Mouse (Mus musculus): Measurements from ENCODE around the gene Nrros. TPM values are rescaled to one million over a fixed set of nuclear protein-coding genes. Genes with fewer than 3 reads are reported as not detected.

Nrros gene
- polyA plus RNA-seq, 1 experiment from 2014 or later, result 10.1 TPM

DNA sequence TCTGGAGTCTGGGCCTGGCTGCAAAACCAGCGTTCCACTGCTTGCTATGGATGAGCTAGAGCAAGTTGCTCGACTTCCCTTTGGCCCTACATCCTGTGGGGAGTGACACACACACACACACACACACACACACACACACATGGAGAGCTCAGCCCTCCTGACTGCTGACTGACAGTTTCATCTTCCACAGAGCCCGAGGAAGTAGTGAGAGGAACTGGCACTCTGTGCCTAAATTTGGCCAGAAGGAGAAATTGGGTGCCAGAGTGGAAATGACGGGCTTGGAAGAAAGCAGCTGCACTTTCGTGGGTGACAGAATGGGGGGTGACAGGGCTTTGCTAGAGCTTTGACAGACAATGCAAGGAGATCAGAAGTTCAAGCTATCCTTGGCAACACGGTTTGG, 23.7 kb upstream of the Nrros start:
- no peak for DNase-seq (ENCODE audit: low spot score)
- no peak overlapping the region for H3K27ac ChIP-seq (replicated peaks; ENCODE audit: low read depth, low read length)
- 68% methylated on average over 6 of the region's 6 CpGs for WGBS
- H3K36me3 ChIP-seq (ENCODE audit: control insufficient read depth, insufficient read depth, low read length), result no peaks in the 10 kb centered on the region
- H3K4me2 ChIP-seq (ENCODE audit: low read depth, severe bottlenecking), result no peak overlapping the region
- no peak for ATAC-seq (ENCODE audit: insufficient number of reproducible peaks, low FRiP score, low TSS enrichment, low read depth)
- no peak overlapping the region for H3K4me3 ChIP-seq (ENCODE audit: low read depth, low read length)
- no peaks in the 10 kb centered on the region for H3K4me1 ChIP-seq (ENCODE audit: control insufficient read depth, insufficient read depth, low read length)
- H3K9me3 ChIP-seq (ENCODE audit: control insufficient read depth, low read length), result no peaks in the 10 kb centered on the region
- H3K9ac ChIP-seq (ENCODE audit: low read length), result no peak overlapping the region
- no peaks in the 10 kb centered on the region for H3K27me3 ChIP-seq (ENCODE audit: control insufficient read depth, insufficient read depth, low read length)

DNA sequence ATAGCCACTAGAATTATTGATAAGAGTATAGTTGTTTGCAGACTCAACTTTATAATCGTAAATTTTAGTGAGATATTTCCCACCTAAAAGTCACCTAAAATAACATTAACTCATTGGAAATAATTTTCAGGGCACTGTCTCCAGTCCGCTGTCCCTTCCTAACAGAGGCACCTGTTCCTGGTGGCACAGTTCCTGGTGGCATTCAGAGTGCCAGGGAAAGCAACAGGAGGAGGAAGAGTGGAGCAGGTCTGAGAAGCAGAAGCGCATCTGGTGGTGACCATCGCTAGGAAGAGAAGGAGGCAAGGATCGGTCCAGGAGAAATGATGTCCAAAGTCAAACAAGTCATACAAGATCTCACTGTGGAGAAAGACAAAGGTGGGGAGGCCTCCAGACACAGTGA, 20.7 kb upstream of the Nrros start:
- Histone ChIP-seq H3K4me1 (ENCODE audit: control insufficient read depth, insufficient read depth, low read length) (no peaks in the 10 kb centered on the region), H3K27me3 (ENCODE audit: control insufficient read depth, insufficient read depth, low read length) (no peaks in the 10 kb centered on the region), H3K9me3 (ENCODE audit: control insufficient read depth, low read length) (no peaks in the 10 kb centered on the region), H3K9ac (ENCODE audit: low read length) (no peak overlapping the region), H3K27ac (replicated peaks; ENCODE audit: low read depth, low read length) (no peak overlapping the region), H3K4me2 (ENCODE audit: low read depth, severe bottlenecking) (no peak overlapping the region), H3K4me3 (ENCODE audit: low read depth, low read length) (no peak overlapping the region), H3K36me3 (ENCODE audit: control insufficient read depth, insufficient read depth, low read length) (no peaks in the 10 kb centered on the region)
- DNase-seq (ENCODE audit: low spot score) (no peak), ATAC-seq (ENCODE audit: insufficient number of reproducible peaks, low FRiP score, low TSS enrichment, low read depth) (no peak)
- 91% methylated on average over 5 of the region's 5 CpGs for WGBS

- DNase-seq (ENCODE audit: low spot score), result no peak
- no peaks in the 10 kb centered on the region for H3K27me3 ChIP-seq (ENCODE audit: control insufficient read depth, insufficient read depth, low read length)
- H3K4me1 ChIP-seq (ENCODE audit: control insufficient read depth, insufficient read depth, low read length), result peaks cover 4% of the 10 kb centered on the region; the same call in 1 of the 2 replicates
- WGBS, result 86% methylated on average over 6 of the region's 6 CpGs
- no peak within 1 kb of the TSS for H3K4me3 ChIP-seq (ENCODE audit: low read depth, low read length)
- H3K36me3 ChIP-seq (ENCODE audit: control insufficient read depth, insufficient read depth, low read length), result no peaks in the 10 kb centered on the region
- H3K4me2 ChIP-seq (ENCODE audit: low read depth, severe bottlenecking), result no peak within 1 kb of the TSS
- no peak for ATAC-seq (ENCODE audit: insufficient number of reproducible peaks, low FRiP score, low TSS enrichment, low read depth)
- no peak within 1 kb of the TSS for H3K9ac ChIP-seq (ENCODE audit: low read length)
- no peak within 1 kb of the TSS for H3K27ac ChIP-seq (replicated peaks; ENCODE audit: low read depth, low read length)
- H3K9me3 ChIP-seq (ENCODE audit: control insufficient read depth, low read length), result no peaks in the 10 kb centered on the region
Measured at GRCm38 (mm10) chr16:32179333-32179901, 14.0 kb upstream of the Nrros start, which contains the start of gene Bex6. Gene Bex6, plus strand, starts transcription at chr16:32179823.

GRCm38 (mm10) chr16:32176896-32177686, 11.7 kb upstream of the Nrros start:
- H3K9ac ChIP-seq (ENCODE audit: low read length), result no peak overlapping the region
- H3K27me3 ChIP-seq (ENCODE audit: control insufficient read depth, insufficient read depth, low read length), result no peaks in the 10 kb centered on the region
- ATAC-seq (ENCODE audit: insufficient number of reproducible peaks, low FRiP score, low TSS enrichment, low read depth) (no peak), DNase-seq (ENCODE audit: low spot score) (no peak)
- H3K4me2 ChIP-seq (ENCODE audit: low read depth, severe bottlenecking), result no peak overlapping the region
- no peak overlapping the region for H3K27ac ChIP-seq (replicated peaks; ENCODE audit: low read depth, low read length)
- no peaks in the 10 kb centered on the region for H3K36me3 ChIP-seq (ENCODE audit: control insufficient read depth, insufficient read depth, low read length)
- no peaks in the 10 kb centered on the region for H3K9me3 ChIP-seq (ENCODE audit: control insufficient read depth, low read length)
- no peak overlapping the region for H3K4me3 ChIP-seq (ENCODE audit: low read depth, low read length)
- WGBS, result 63% methylated on average over 18 of the region's 18 CpGs
- peaks cover 4% of the 10 kb centered on the region; the same call in 1 of the 2 replicates for H3K4me1 ChIP-seq (ENCODE audit: control insufficient read depth, insufficient read depth, low read length)

DNA sequence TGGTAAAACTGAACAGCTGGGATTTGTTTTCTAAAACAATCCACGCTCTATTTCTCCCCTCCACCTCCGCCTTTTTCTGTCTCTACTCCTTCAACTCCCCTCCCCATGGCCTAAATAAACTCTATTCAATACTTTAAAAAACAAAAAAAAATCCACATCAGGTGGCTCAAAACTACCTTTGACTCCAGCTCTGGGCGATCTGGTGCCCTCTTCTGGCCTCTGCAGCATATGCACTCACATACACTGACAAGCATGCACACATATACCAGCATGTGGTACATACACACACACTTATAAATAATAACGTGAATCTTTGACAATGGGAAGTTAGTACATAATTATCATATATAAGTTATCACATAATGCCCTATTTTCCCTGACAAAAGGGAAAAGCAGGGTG, 9.6 kb upstream of the Nrros start:
- no peak for ATAC-seq (ENCODE audit: insufficient number of reproducible peaks, low FRiP score, low TSS enrichment, low read depth)
- Histone ChIP-seq H3K9ac (ENCODE audit: low read length) (no peak overlapping the region), H3K27ac (replicated peaks; ENCODE audit: low read depth, low read length) (no peak overlapping the region), H3K4me3 (ENCODE audit: low read depth, low read length) (no peak overlapping the region), H3K4me1 (ENCODE audit: control insufficient read depth, insufficient read depth, low read length) (peaks cover 4% of the 10 kb centered on the region; the same call in 1 of the 2 replicates), H3K36me3 (ENCODE audit: control insufficient read depth, insufficient read depth, low read length) (no peaks in the 10 kb centered on the region), H3K27me3 (ENCODE audit: control insufficient read depth, insufficient read depth, low read length) (no peaks in the 10 kb centered on the region), H3K4me2 (ENCODE audit: low read depth, severe bottlenecking) (no peak overlapping the region), H3K9me3 (ENCODE audit: control insufficient read depth, low read length) (no peaks in the 10 kb centered on the region)
- no peak for DNase-seq (ENCODE audit: low spot score)
- WGBS, result 90% methylated on average over 4 of the region's 4 CpGs

GRCm38 (mm10) chr16:32174340-32175005, 9.1 kb upstream of the Nrros start:
- Histone ChIP-seq H3K27me3 (ENCODE audit: control insufficient read depth, insufficient read depth, low read length) (no peaks in the 10 kb centered on the region), H3K27ac (replicated peaks; ENCODE audit: low read depth, low read length) (no peak overlapping the region), H3K9ac (ENCODE audit: low read length) (no peak overlapping the region), H3K4me2 (ENCODE audit: low read depth, severe bottlenecking) (no peak overlapping the region), H3K36me3 (ENCODE audit: control insufficient read depth, insufficient read depth, low read length) (no peaks in the 10 kb centered on the region), H3K4me1 (ENCODE audit: control insufficient read depth, insufficient read depth, low read length) (peaks cover 4% of the 10 kb centered on the region; the same call in 1 of the 2 replicates), H3K9me3 (ENCODE audit: control insufficient read depth, low read length) (no peaks in the 10 kb centered on the region), H3K4me3 (ENCODE audit: low read depth, low read length) (no peak overlapping the region)
- DNase-seq (ENCODE audit: low spot score), result no peak
- no peak for ATAC-seq (ENCODE audit: insufficient number of reproducible peaks, low FRiP score, low TSS enrichment, low read depth)
- 89% methylated on average over 8 of the region's 8 CpGs for WGBS

DNA sequence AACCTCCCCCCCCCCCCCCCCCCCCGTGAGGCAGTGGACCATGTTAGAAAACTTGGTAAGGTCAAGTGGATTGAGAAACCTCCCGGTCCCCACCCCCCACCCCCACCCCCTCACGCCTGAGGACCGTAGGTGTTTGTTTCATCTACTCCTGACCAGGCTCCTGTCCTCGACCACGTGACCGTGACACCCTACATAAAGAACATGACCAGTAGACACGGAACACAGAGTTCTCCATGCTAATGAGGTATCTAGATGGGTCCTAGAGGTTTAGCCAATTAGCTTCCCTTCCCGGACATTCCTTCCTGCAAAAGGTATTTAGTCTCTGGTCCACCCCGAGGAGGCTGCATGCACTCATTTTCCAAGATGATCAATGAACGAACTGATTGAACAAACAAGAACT, 8.0 kb upstream of the Nrros start:
- Histone ChIP-seq H3K27ac (replicated peaks; ENCODE audit: low read depth, low read length) (no peak overlapping the region), H3K36me3 (ENCODE audit: control insufficient read depth, insufficient read depth, low read length) (no peaks in the 10 kb centered on the region), H3K9me3 (ENCODE audit: control insufficient read depth, low read length) (no peaks in the 10 kb centered on the region), H3K4me3 (ENCODE audit: low read depth, low read length) (no peak overlapping the region), H3K27me3 (ENCODE audit: control insufficient read depth, insufficient read depth, low read length) (no peaks in the 10 kb centered on the region), H3K9ac (ENCODE audit: low read length) (no peak overlapping the region), H3K4me1 (ENCODE audit: control insufficient read depth, insufficient read depth, low read length) (peaks cover 4% of the 10 kb centered on the region; the same call in 1 of the 2 replicates), H3K4me2 (ENCODE audit: low read depth, severe bottlenecking) (no peak overlapping the region)
- DNase-seq (ENCODE audit: low spot score) (no peak), ATAC-seq (ENCODE audit: insufficient number of reproducible peaks, low FRiP score, low TSS enrichment, low read depth) (no peak)
- 77% methylated on average over 11 of the region's 11 CpGs for WGBS

- H3K4me3 ChIP-seq (ENCODE audit: low read depth, low read length), result no peak overlapping the region
- no peaks in the 10 kb centered on the region for H3K4me1 ChIP-seq (ENCODE audit: control insufficient read depth, insufficient read depth, low read length)
- H3K27me3 ChIP-seq (ENCODE audit: control insufficient read depth, insufficient read depth, low read length), result no peaks in the 10 kb centered on the region
- ATAC-seq (ENCODE audit: insufficient number of reproducible peaks, low FRiP score, low TSS enrichment, low read depth) (no peak), DNase-seq (ENCODE audit: low spot score) (no peak)
- H3K9ac ChIP-seq (ENCODE audit: low read length), result no peak overlapping the region
- H3K4me2 ChIP-seq (ENCODE audit: low read depth, severe bottlenecking), result no peak overlapping the region
- WGBS, result 84% methylated on average over 5 of the region's 5 CpGs
- H3K9me3 ChIP-seq (ENCODE audit: control insufficient read depth, low read length), result no peaks in the 10 kb centered on the region
- H3K27ac ChIP-seq (replicated peaks; ENCODE audit: low read depth, low read length), result no peak overlapping the region
- no peaks in the 10 kb centered on the region for H3K36me3 ChIP-seq (ENCODE audit: control insufficient read depth, insufficient read depth, low read length)
Measured at GRCm38 (mm10) chr16:32171031-32171731, 5.8 kb upstream of the Nrros start.
